Mouse (Mus musculus): ENCODE measurements around the gene Clstn1.

GRCm38 (mm10) chr4:149660598-149660997, 74.3 kb downstream of the Clstn1 start:
- TF ChIP-seq CTCF (IDR thresholded peaks at IDR 0.05; ENCODE audit: borderline replicate concordance, insufficient read depth, low read depth, low read length) (no peak), POLR2A (IDR thresholded peaks at IDR 0.05; ENCODE audit: borderline replicate concordance, insufficient read depth, low read length) (no peak)

Measured in cerebellum, adult 2 months (tissue).